Mouse (Mus musculus) G1E (cell line): ENCODE results near the gene Polr3b.

Experiments used
- CTCF ChIP-seq: IDR thresholded peaks from 2 replicates; pipeline ENCODE4 v1.5.1; 2012; ENCODE audit warnings: low read depth, low read length, inconsistent platforms, mixed read lengths
- POLR2AphosphoS5 ChIP-seq: IDR thresholded peaks from 2 replicates; pipeline ENCODE4 v1.6.1; 2012; ENCODE audit warnings: low read depth, low read length, inconsistent platforms; ENCODE audit not compliant: insufficient replicate concordance

- TF ChIP-seq CTCF (no peak), POLR2AphosphoS5 (no peak)
These were observed 136.0 kb downstream of the Polr3b start for GRCm38 (mm10) chr10:84758200-84758468.
